Mouse (Mus musculus): Measurements from ENCODE around the gene Rnf150. TPM values are rescaled to one million over a fixed set of nuclear protein-coding genes. Genes with fewer than 3 reads are reported as not detected.

Gene Rnf150
- 1 to 10 TPM; 8.8 TPM for total RNA-seq (2021)

- DNase-seq: peak; percentile 88
Observed at GRCm38 (mm10) chr8:82863041-82863744, at the start of gene Rnf150. Rnf150 (plus strand) TSS chr8:82863356.

GRCm38 (mm10) chr8:82826135-82827046 lies 36.8 kb upstream of the Rnf150 start:
- DNase-seq: no peak

- DNase-seq: no peak
Observed at GRCm38 (mm10) chr8:82840415-82840814, 22.7 kb upstream of the Rnf150 start.

- DNase-seq: no peak
Observed at GRCm38 (mm10) chr8:82840963-82841362, 22.2 kb upstream of the Rnf150 start.

GRCm38 (mm10) chr8:82841520-82842142 lies 21.5 kb upstream of the Rnf150 start:
- DNase-seq: no peak

GRCm38 (mm10) chr8:82843697-82844096 lies 19.5 kb upstream of the Rnf150 start:
- no peak for DNase-seq

GRCm38 (mm10) chr8:82844413-82844812 lies 18.7 kb upstream of the Rnf150 start:
- DNase-seq: no peak

GRCm38 (mm10) chr8:82846098-82846497 lies 17.1 kb upstream of the Rnf150 start:
- DNase-seq: no peak

GRCm38 (mm10) chr8:82846730-82847129 lies 16.4 kb upstream of the Rnf150 start:
- no peak for DNase-seq

- DNase-seq: peak; percentile 22
Observed at GRCm38 (mm10) chr8:82858541-82859342, 4.4 kb upstream of the Rnf150 start.

- no peak for DNase-seq
Observed at GRCm38 (mm10) chr8:82859343-82859620, 3.9 kb upstream of the Rnf150 start.

GRCm38 (mm10) chr8:82863745-82864520 lies 777 bp downstream of the Rnf150 start:
- peak; percentile 75 for DNase-seq

GRCm38 (mm10) chr8:82864521-82864818 lies 1.3 kb downstream of the Rnf150 start:
- DNase-seq: no peak

- no peak for DNase-seq
Observed at GRCm38 (mm10) chr8:82865239-82865638, 2.1 kb downstream of the Rnf150 start.

GRCm38 (mm10) chr8:82866251-82866650 lies 3.1 kb downstream of the Rnf150 start:
- no peak for DNase-seq

GRCm38 (mm10) chr8:82870840-82871490 lies 7.8 kb downstream of the Rnf150 start:
- DNase-seq: no peak

- DNase-seq: no peak
Observed at GRCm38 (mm10) chr8:82871986-82872385, 8.8 kb downstream of the Rnf150 start.

- no peak for DNase-seq
Observed at GRCm38 (mm10) chr8:82874102-82874501, 10.9 kb downstream of the Rnf150 start.

- DNase-seq: peak; percentile 52
Observed at GRCm38 (mm10) chr8:82875135-82875534, 12.0 kb downstream of the Rnf150 start.

- no peak for DNase-seq
Observed at GRCm38 (mm10) chr8:82884480-82884879, 21.3 kb downstream of the Rnf150 start.

- DNase-seq: no peak
Observed at GRCm38 (mm10) chr8:82887234-82887633, 24.1 kb downstream of the Rnf150 start.
